Mouse (Mus musculus) forebrain, embryonic 11.5 days (tissue): ENCODE results near the gene Olfr1062. TPM values are rescaled to one million over a fixed set of nuclear protein-coding genes. Genes with fewer than 3 reads are reported as not detected.
"Not testable (repeated sequence)": the region's sequence is repeated elsewhere in the genome, so short reads cannot be mapped to it uniquely, and the experiment has no call there.

ENCODE experiments used
- ATAC-seq: fragments of 200-750 bp; cut with Nextera tagmentation; replicated peaks from 2 replicates; pipeline ENCODE4 v1.8.0; 2017; ENCODE audit warnings: moderate TSS enrichment; ENCODE audit not compliant: low FRiP score
- DNase-seq: peaks from one replicate; pipeline ENCODE4 v3.0.0-alpha.2; 2017; ENCODE audit warnings: low spot score
- H3K27ac ChIP-seq: fragments of 300-500 bp; sonication (generic); 2 replicates; pipeline ENCODE4 v1.5.1; 2014; ENCODE audit warnings: low read depth, low read length
- H3K27me3 ChIP-seq: fragments of 300-500 bp; sonication (generic); 2 replicates; pipeline ENCODE4 v1.6.1; 2014; ENCODE audit warnings: mild to moderate bottlenecking, low read length, mixed read lengths; ENCODE audit not compliant: control insufficient read depth, insufficient read depth
- H3K36me3 ChIP-seq: fragments of 300-500 bp; sonication (generic); 2 replicates; pipeline ENCODE4 v1.6.1; 2014; ENCODE audit warnings: mild to moderate bottlenecking, low read length, moderate library complexity, mixed read lengths; ENCODE audit not compliant: control insufficient read depth, insufficient read depth
- H3K4me1 ChIP-seq: fragments of 300-500 bp; sonication (generic); replicated peaks from 2 replicates; pipeline ENCODE4 v1.6.1; 2014; ENCODE audit warnings: low read length, mixed read lengths; ENCODE audit not compliant: control insufficient read depth, insufficient read depth
- H3K4me2 ChIP-seq: fragments of 300-500 bp; sonication (generic); 2 replicates; pipeline ENCODE4 v1.6.1; 2014; ENCODE audit warnings: low read depth, mild to moderate bottlenecking, low read length, moderate library complexity, mixed read lengths; ENCODE audit not compliant: severe bottlenecking
- H3K4me3 ChIP-seq: fragments of 300-500 bp; sonication (generic); 2 replicates; pipeline ENCODE4 v1.5.1; 2014; ENCODE audit warnings: low read depth, low read length
- H3K9ac ChIP-seq: fragments of 300-500 bp; sonication (generic); 2 replicates; pipeline ENCODE4 v1.6.1; 2014; ENCODE audit warnings: low read length
- H3K9me3 ChIP-seq: fragments of 300-500 bp; sonication (generic); 2 replicates; pipeline ENCODE4 v1.6.1; 2016; ENCODE audit warnings: low read length, mixed read lengths; ENCODE audit not compliant: control insufficient read depth
- WGBS: fragments of 180-500 bp; shearing (Covaris S2); extraction: QIAGEN DNeasy Blood & Tissue Kit; methylation state at CpG from one replicate; pipeline ENCODE4 v1.1.7; 2014; 5-methylcytosine and 5-hydroxymethylcytosine counted together
- polyA plus RNA-seq: library from polyadenylated mRNA; unstranded; fragments of >200 nt; fragmentation: Nextera tagmentation; extraction: Ambion mirVana; gene quantifications from 2 replicates; pipeline ENCODE4 v1.2.1, GENCODE M21; 2014

Olfr1062 gene
- not detected in 2 replicates for polyA plus RNA-seq

GRCm38 (mm10) chr2:86426649-86427048 lies at the start of gene Olfr1062:
TSS of gene Olfr1062 (minus strand) at chr2:86426749.
- H3K4me2 ChIP-seq, H3K9me3 ChIP-seq, H3K27me3 ChIP-seq, ATAC-seq, H3K4me3 ChIP-seq, H3K9ac ChIP-seq, DNase-seq, H3K36me3 ChIP-seq, H3K4me1 ChIP-seq, H3K27ac ChIP-seq: not testable (repeated sequence)

GRCm38 (mm10) chr2:86464442-86465109 lies 38.0 kb upstream of the Olfr1062 start:
- 43% methylated on average over 10 of the region's 10 CpGs for WGBS
- peak; percentile 80 for ATAC-seq

GRCm38 (mm10) chr2:86460434-86460833 lies 33.9 kb upstream of the Olfr1062 start:
- no peak for ATAC-seq
- H3K4me3 ChIP-seq, result no peak overlapping the region
- H3K9ac ChIP-seq, result no peak overlapping the region
- no peaks in the 10 kb centered on the region for H3K27me3 ChIP-seq
- no peak overlapping the region for H3K27ac ChIP-seq
- no peak overlapping the region for H3K4me2 ChIP-seq
- no peak for DNase-seq
- no peaks in the 10 kb centered on the region for H3K36me3 ChIP-seq
- no peaks in the 10 kb centered on the region for H3K4me1 ChIP-seq
- no peaks in the 10 kb centered on the region for H3K9me3 ChIP-seq
- 77% methylated on average over 1 of the region's 1 CpGs for WGBS

More at GRCm38 (mm10) chr2:86464442-86465109, 38.0 kb upstream of the Olfr1062 start:
- Histone ChIP-seq H3K27ac (no peak overlapping the region), H3K4me2 (no peak overlapping the region), H3K9me3 (no peaks in the 10 kb centered on the region), H3K9ac (no peak overlapping the region), H3K27me3 (no peaks in the 10 kb centered on the region), H3K4me3 (no peak overlapping the region), H3K36me3 (no peaks in the 10 kb centered on the region), H3K4me1 (no peaks in the 10 kb centered on the region)
- DNase-seq, result peak; percentile 70

GRCm38 (mm10) chr2:86456169-86456568 lies 29.6 kb upstream of the Olfr1062 start, which contains the start of gene Olfr1066:
TSS of gene Olfr1066 (minus strand) at chr2:86456269.
- Histone ChIP-seq H3K4me3 (no peak within 1 kb of the TSS), H3K27ac (no peak within 1 kb of the TSS), H3K9me3 (no peaks in the 10 kb centered on the region), H3K4me2 (no peak within 1 kb of the TSS), H3K36me3 (no peaks in the 10 kb centered on the region), H3K9ac (no peak within 1 kb of the TSS), H3K27me3 (no peaks in the 10 kb centered on the region), H3K4me1 (no peaks in the 10 kb centered on the region)
- no peak for DNase-seq
- WGBS, result 94% methylated on average over 1 of the region's 1 CpGs
- ATAC-seq, result no peak

GRCm38 (mm10) chr2:86450491-86450890 lies 23.9 kb upstream of the Olfr1062 start, which contains the start of gene Olfr1065:
TSS of gene Olfr1065 (minus strand) at chr2:86450591.
- not testable (repeated sequence) for H3K9me3 ChIP-seq, H3K9ac ChIP-seq, H3K4me1 ChIP-seq, H3K36me3 ChIP-seq, H3K4me3 ChIP-seq, H3K4me2 ChIP-seq, DNase-seq, H3K27ac ChIP-seq, H3K27me3 ChIP-seq, ATAC-seq
- no CpG with 5 or more reads among the region's 1 CpGs for WGBS

- not testable (repeated sequence) for H3K9ac ChIP-seq, H3K27ac ChIP-seq, H3K9me3 ChIP-seq, H3K4me3 ChIP-seq, ATAC-seq, H3K27me3 ChIP-seq, DNase-seq, H3K36me3 ChIP-seq, H3K4me2 ChIP-seq, H3K4me1 ChIP-seq
- 63% methylated on average over 1 of the region's 1 CpGs for WGBS
These were observed 15.6 kb upstream of the Olfr1062 start for GRCm38 (mm10) chr2:86442101-86442500.

- not testable (repeated sequence) for H3K36me3 ChIP-seq, H3K27me3 ChIP-seq, H3K4me1 ChIP-seq, H3K9ac ChIP-seq, H3K4me3 ChIP-seq, H3K27ac ChIP-seq, ATAC-seq, DNase-seq, H3K4me2 ChIP-seq, H3K9me3 ChIP-seq
- 87% methylated on average over 8 of the region's 8 CpGs for WGBS
These were observed 2.0 kb upstream of the Olfr1062 start for GRCm38 (mm10) chr2:86428511-86428910.

GRCm38 (mm10) chr2:86413950-86414349 lies 12.6 kb downstream of the Olfr1062 start, which contains the start of gene Olfr1061:
TSS of gene Olfr1061 (minus strand) at chr2:86414050.
- whole genome bisulfite sequencing, result 88% methylated on average over 1 of the region's 1 CpGs
- no peaks in the 10 kb centered on the region for H3K36me3 ChIP-seq
- DNase-seq (no peak), ATAC-seq (no peak)
- H3K4me3 ChIP-seq, result no peak within 1 kb of the TSS
- H3K9me3 ChIP-seq, result no peaks in the 10 kb centered on the region
- no peak within 1 kb of the TSS for H3K9ac ChIP-seq
- no peak within 1 kb of the TSS for H3K4me2 ChIP-seq
- H3K27me3 ChIP-seq, result no peaks in the 10 kb centered on the region
- no peaks in the 10 kb centered on the region for H3K4me1 ChIP-seq
- H3K27ac ChIP-seq, result no peak within 1 kb of the TSS

GRCm38 (mm10) chr2:86395114-86395513 lies 31.4 kb downstream of the Olfr1062 start:
- ATAC-seq (peak; percentile 51; the same call in 1 of the 2 replicates), DNase-seq (no peak)
- H3K27ac ChIP-seq, result no peak overlapping the region
- H3K9ac ChIP-seq, result no peak overlapping the region
- WGBS, result 85% methylated on average over 2 of the region's 2 CpGs
- H3K4me3 ChIP-seq, result no peak overlapping the region
- H3K4me1 ChIP-seq, result no peaks in the 10 kb centered on the region
- no peaks in the 10 kb centered on the region for H3K36me3 ChIP-seq
- no peak overlapping the region for H3K4me2 ChIP-seq
- H3K9me3 ChIP-seq, result no peaks in the 10 kb centered on the region
- no peaks in the 10 kb centered on the region for H3K27me3 ChIP-seq
